Mouse (Mus musculus) ES-E14 (cell line): ENCODE measurements around the gene Pml.

Experiments
- CHD2 ChIP-seq: IDR thresholded peaks from 2 replicates; pipeline ENCODE4 v1.6.1; 2014; ENCODE audit warnings: mild to moderate bottlenecking, low read depth, low read length, inconsistent platforms
- HCFC1 ChIP-seq: IDR thresholded peaks from 2 replicates; pipeline ENCODE4 v1.6.1; 2012; ENCODE audit warnings: low read length, inconsistent platforms, borderline replicate concordance; ENCODE audit not compliant: insufficient read depth
- MAFK ChIP-seq: IDR thresholded peaks from 2 replicates; pipeline ENCODE4 v1.6.1; 2014; ENCODE audit warnings: mild to moderate bottlenecking, low read depth, low read length, inconsistent platforms; ENCODE audit not compliant: insufficient read depth
- ZC3H11A ChIP-seq: IDR thresholded peaks from 2 replicates; pipeline ENCODE4 v1.6.1; 2012; ENCODE audit warnings: low read depth, mild to moderate bottlenecking, inconsistent platforms, low read length, borderline replicate concordance
- ZNF384 ChIP-seq: IDR thresholded peaks from 2 replicates; pipeline ENCODE4 v1.6.1; 2012; ENCODE audit warnings: low read depth, low read length, inconsistent platforms

- TF ChIP-seq CHD2 (no peak), ZC3H11A (no peak), HCFC1 (no peak), MAFK (0 out of 2 replicates have a peak, but pooled peaks have one; percentile 11), ZNF384 (no peak)
Observed at GRCm38 (mm10) chr9:58280259-58281109, 30.9 kb upstream of the Pml start.
